Mouse (Mus musculus) heart, adult 2 months (tissue): Measurements from ENCODE around the gene Tmem251. TPM values are rescaled to one million over a fixed set of nuclear protein-coding genes. Genes with fewer than 3 reads are reported as not detected.

ENCODE experiments used
- DNase-seq, 2 experiments: peaks; one replicate each; pipeline ENCODE4 v3.0.0; 2021
- H3K27ac ChIP-seq: fragments of 200-600 bp; 2 replicates; pipeline ENCODE4 v1.8.1; 2022
- H3K27me3 ChIP-seq: fragments of 200-500 bp; 2 replicates; pipeline ENCODE4 v1.6.1; 2012; ENCODE audit warnings: mild to moderate bottlenecking, low read length, inconsistent platforms, mixed read lengths; ENCODE audit not compliant: control insufficient read depth, insufficient read depth
- H3K36me3 ChIP-seq: fragments of 200-500 bp; 2 replicates; pipeline ENCODE4 v1.6.1; 2012; ENCODE audit warnings: low read length, inconsistent platforms; ENCODE audit not compliant: control insufficient read depth, insufficient read depth
- H3K4me1 ChIP-seq: fragments of 200-500 bp; 2 replicates; pipeline ENCODE4 v1.6.1; 2011; ENCODE audit warnings: low read length; ENCODE audit not compliant: control insufficient read depth, insufficient read depth
- H3K4me3 ChIP-seq: fragments of 200-600 bp; 2 replicates; pipeline ENCODE4 v1.8.1; 2022
- H3K79me2 ChIP-seq: fragments of 200-500 bp; replicated peaks from 2 replicates; pipeline ENCODE4 v1.6.1; 2012; ENCODE audit warnings: mild to moderate bottlenecking, inconsistent platforms, low read length, moderate library complexity, mixed read lengths; ENCODE audit not compliant: control insufficient read depth, insufficient read depth
- H3K9ac ChIP-seq: fragments of 200-500 bp; 2 replicates; pipeline ENCODE4 v1.6.1; 2012; ENCODE audit warnings: low read depth, mild to moderate bottlenecking, control low read depth, inconsistent platforms, low read length, mixed read lengths
- CTCF ChIP-seq: fragments of 200-600 bp; IDR thresholded peaks from 2 replicates; pipeline ENCODE4 v1.8.1; 2022; ENCODE audit warnings: antibody characterized with exemption, mild to moderate bottlenecking, moderate library complexity
- EP300 ChIP-seq: fragments of 200-500 bp; IDR thresholded peaks from 2 replicates; pipeline ENCODE4 v1.6.1; 2011; ENCODE audit warnings: low read depth, low read length, control low read depth; ENCODE audit not compliant: insufficient read depth
- POLR2A ChIP-seq: fragments of 200-500 bp; IDR thresholded peaks from 2 replicates; pipeline ENCODE4 v1.6.1; 2011; ENCODE audit warnings: mild to moderate bottlenecking, low read depth, low read length, control low read depth; ENCODE audit not compliant: insufficient read depth
- WGBS: fragments of 180-500 bp; shearing (Covaris S2); methylation state at CpG from one replicate; pipeline ENCODE4 v1.1.7; 2018; 5-methylcytosine and 5-hydroxymethylcytosine counted together
- intact Hi-C: fragments of 180-260 bp; cut with DNase I; formaldehyde crosslinking; loops from one replicate; pipeline ENCODE4 v1.15.1; 2025
- polyA plus RNA-seq: library from polyadenylated mRNA; depleted of rRNA; stranded (reverse); fragments of >200 nt; gene quantifications from 2 replicates; pipeline ENCODE4 v1.2.3, GENCODE M21; 2012
- total RNA-seq, 2 experiments: library from RNA; stranded (reverse); gene quantifications; 2 replicates each; pipeline ENCODE4 v1.2.3; 2021

Gene Tmem251
- total and polyA plus RNA-seq, 3 experiments: 1.8 to 4.6 (median 4.5) TPM

GRCm38 (mm10) chr12:102713153-102713865 is 30.3 kb upstream of the Tmem251 start:
- Histone ChIP-seq H3K27me3 (no peaks in the 10 kb centered on the region), H3K9ac (no peak overlapping the region), H3K4me1 (no peaks in the 10 kb centered on the region), H3K36me3 (no peaks in the 10 kb centered on the region), H3K79me2 (no peaks in the 10 kb centered on the region), H3K27ac (no peak overlapping the region), H3K4me3 (no peak overlapping the region)
- DNase-seq: no peak
- intact Hi-C loops: loop anchor here (10.0 kb wide), 1 partner anchor 219 kb away; no protein-coding TSS in a partner anchor
- TF ChIP-seq CTCF: no peak
- TF ChIP-seq POLR2A: no peak
- no peak for TF ChIP-seq EP300
- 57% methylated on average over 20 of the region's 20 CpGs for WGBS

- Histone ChIP-seq H3K4me1 (no peaks in the 10 kb centered on the region), H3K27me3 (no peaks in the 10 kb centered on the region), H3K79me2 (no peaks in the 10 kb centered on the region), H3K9ac (no peak overlapping the region), H3K27ac (no peak overlapping the region), H3K4me3 (no peak overlapping the region), H3K36me3 (no peaks in the 10 kb centered on the region)
- no peak for DNase-seq
- TF ChIP-seq POLR2A: no peak
- no peak for TF ChIP-seq CTCF
- TF ChIP-seq EP300: no peak
- intact Hi-C loops: loop anchor here (10.0 kb wide), 1 partner anchor 219 kb away; no protein-coding TSS in a partner anchor
- WGBS: 85% methylated on average over 2 of the region's 2 CpGs
Measured at GRCm38 (mm10) chr12:102714116-102714515, 29.4 kb upstream of the Tmem251 start.

- DNase-seq: no peak
- H3K4me3 ChIP-seq: no peak overlapping the region
- no peak overlapping the region for H3K27ac ChIP-seq
- no peak overlapping the region for H3K9ac ChIP-seq
- TF ChIP-seq EP300 (no peak), CTCF (no peak), POLR2A (no peak)
- no peaks in the 10 kb centered on the region for H3K4me1 ChIP-seq
- H3K36me3 ChIP-seq: no peaks in the 10 kb centered on the region
- H3K79me2 ChIP-seq: no peaks in the 10 kb centered on the region
- 90% methylated on average over 10 of the region's 10 CpGs for WGBS
- intact Hi-C loops: loop anchor here (5.0 to 10.0 kb wide), 2 partner anchors 188 to 220 kb away; no protein-coding TSS in a partner anchor
- H3K27me3 ChIP-seq: no peaks in the 10 kb centered on the region
Measured at GRCm38 (mm10) chr12:102714654-102715395, 28.7 kb upstream of the Tmem251 start.

GRCm38 (mm10) chr12:102719552-102720315 is 23.8 kb upstream of the Tmem251 start:
- TF ChIP-seq CTCF (peak; percentile 86), POLR2A (no peak), EP300 (0 out of 2 replicates have a peak, but pooled peaks have one; percentile 18)
- Histone ChIP-seq H3K4me1 (no peaks in the 10 kb centered on the region), H3K27ac (no peak overlapping the region), H3K36me3 (no peaks in the 10 kb centered on the region), H3K27me3 (no peaks in the 10 kb centered on the region), H3K9ac (no peak overlapping the region), H3K79me2 (no peaks in the 10 kb centered on the region), H3K4me3 (no peak overlapping the region)
- intact Hi-C loops: loop anchor here (5.0 to 10.0 kb wide), 2 partner anchors 192 to 225 kb away; no protein-coding TSS in a partner anchor
- WGBS: 18% methylated on average over 13 of the region's 13 CpGs
- DNase-seq: no peak

- intact Hi-C loops: no loop called here
- H3K4me3 ChIP-seq: no peak overlapping the region
- H3K4me1 ChIP-seq: no peaks in the 10 kb centered on the region
- 71% methylated on average over 11 of the region's 11 CpGs for WGBS
- no peaks in the 10 kb centered on the region for H3K36me3 ChIP-seq
- no peaks in the 10 kb centered on the region for H3K79me2 ChIP-seq
- no peaks in the 10 kb centered on the region for H3K27me3 ChIP-seq
- TF ChIP-seq POLR2A: no peak
- no peak for TF ChIP-seq EP300
- no peak for TF ChIP-seq CTCF
- H3K27ac ChIP-seq: no peak overlapping the region
- no peak for DNase-seq
- H3K9ac ChIP-seq: no peak overlapping the region
Measured at GRCm38 (mm10) chr12:102722451-102722850, 21.1 kb upstream of the Tmem251 start.
